8 mouse cellular contexts compared by ENCODE assay signal in genomic region chr12:77237950-77238530, GRCm38 (mm10). TPM values are rescaled to one million over a fixed set of nuclear protein-coding genes. Genes with fewer than 3 reads are reported as not detected.
DNase-seq lines count a peak whose midpoint lies in the region; ATAC-seq and TF ChIP-seq lines count a peak whose summit lies in the region.

Fut8 (plus strand) TSS chr12:77238125.

- peak within 1 kb of the TSS; percentile 96 for H3K4me2 ChIP-seq in heart, embryonic 11.5 days
- H3K4me2 ChIP-seq in kidney, embryonic 16.5 days (replicated peaks; ENCODE audit: low read depth, low read length): peak within 1 kb of the TSS; percentile 99
- H3K4me2 ChIP-seq in myocyte (ENCODE audit: low read depth): peak within 1 kb of the TSS; percentile 94

- DNase-seq in A20 (ENCODE audit: low read depth, low spot score): peak; percentile 93
- DNase-seq in liver, adult 2 months (ENCODE audit: extremely low read depth, low read depth, low spot score): peak; percentile 74
- DNase-seq in splenic B cell, adult 2 months (ENCODE audit: low read depth, low spot score): peak; percentile 79

- H3K36me3 ChIP-seq in heart, embryonic 11.5 days (ENCODE audit: control insufficient read depth, insufficient read depth, low read length): no peaks in the 10 kb centered on the region
- no peaks in the 10 kb centered on the region for H3K36me3 ChIP-seq in kidney, embryonic 16.5 days (ENCODE audit: insufficient read depth, low read length)
- H3K36me3 ChIP-seq in liver, adult 2 months (ENCODE audit: control insufficient read depth, insufficient read depth, low read length): no peaks in the 10 kb centered on the region
- no peaks in the 10 kb centered on the region for H3K36me3 ChIP-seq in myocyte (ENCODE audit: control insufficient read depth, insufficient read depth)
- no peaks in the 10 kb centered on the region for H3K36me3 ChIP-seq in splenic B cell, adult 2 months (ENCODE audit: control insufficient read depth, insufficient read depth, low read length, poor library complexity, severe bottlenecking)

- peak; percentile 86 for ATAC-seq in heart, embryonic 11.5 days (replicated peaks; ENCODE audit: insufficient number of reproducible peaks, low FRiP score, low TSS enrichment)
- ATAC-seq in kidney, embryonic 16.5 days (ENCODE audit: low FRiP score, low TSS enrichment): peak; percentile 90

- WGBS in heart, embryonic 11.5 days (ENCODE audit: insufficient replicate concordance): under 1% methylated on average over 46 of the region's 46 CpGs
- WGBS in kidney, embryonic 16.5 days: under 1% methylated on average over 45 of the region's 46 CpGs
- under 1% methylated on average over 46 of the region's 46 CpGs for WGBS in liver, adult 2 months

- peak within 1 kb of the TSS; percentile 88 for H3K9ac ChIP-seq in heart, embryonic 11.5 days (ENCODE audit: low read depth, low read length)
- H3K9ac ChIP-seq in kidney, embryonic 16.5 days (replicated peaks; ENCODE audit: low read length): peak within 1 kb of the TSS; percentile 91
- peak within 1 kb of the TSS; percentile 85 for H3K9ac ChIP-seq in liver, adult 2 months (ENCODE audit: low read depth, low read length)

- no peaks in the 10 kb centered on the region for H3K9me3 ChIP-seq in heart, embryonic 11.5 days (replicated peaks; ENCODE audit: control insufficient read depth, low read length)
- H3K9me3 ChIP-seq in kidney, embryonic 16.5 days (ENCODE audit: low read length): no peaks in the 10 kb centered on the region

- H3K27me3 ChIP-seq in heart, embryonic 11.5 days (ENCODE audit: control insufficient read depth, insufficient read depth, low read length): no peaks in the 10 kb centered on the region
- no peaks in the 10 kb centered on the region for H3K27me3 ChIP-seq in kidney, embryonic 16.5 days (ENCODE audit: insufficient read depth, low read length)
- no peaks in the 10 kb centered on the region for H3K27me3 ChIP-seq in liver, adult 2 months (ENCODE audit: control insufficient read depth, insufficient read depth, low read length)
- no peaks in the 10 kb centered on the region for H3K27me3 ChIP-seq in myocyte (ENCODE audit: control insufficient read depth, insufficient read depth, insufficient read length)
- no peaks in the 10 kb centered on the region for H3K27me3 ChIP-seq in splenic B cell, adult 2 months (ENCODE audit: control insufficient read depth, insufficient read depth, low read length, poor library complexity, severe bottlenecking)

- peak within 1 kb of the TSS; percentile 58 for H3ac ChIP-seq in myocyte (ENCODE audit: control insufficient read depth, insufficient read length)

- H3K4me1 ChIP-seq in bone marrow macrophage, adult 2 months (ENCODE audit: control insufficient read depth, insufficient read depth, low read length): no peaks in the 10 kb centered on the region
- no peaks in the 10 kb centered on the region for H3K4me1 ChIP-seq in embryonic fibroblast, embryonic 13.5 days (ENCODE audit: control insufficient read depth, insufficient read depth, low read length)
- H3K4me1 ChIP-seq in heart, embryonic 11.5 days (ENCODE audit: control insufficient read depth, insufficient read depth, low read length): no peaks in the 10 kb centered on the region
- H3K4me1 ChIP-seq in kidney, embryonic 16.5 days (ENCODE audit: insufficient read depth, low read length): peaks cover 8% of the 10 kb centered on the region; the same call in 1 of the 2 replicates
- H3K4me1 ChIP-seq in liver, adult 2 months (ENCODE audit: control insufficient read depth, insufficient read depth, low read length): 0 out of 2 replicates have a peak, but pooled peaks cover 3% of the 10 kb centered on the region

- no peak for TF ChIP-seq CTCF in bone marrow macrophage, adult 2 months (IDR thresholded peaks at IDR 0.05; ENCODE audit: low read depth, low read length)
- TF ChIP-seq CTCF in embryonic fibroblast, embryonic 13.5 days (IDR thresholded peaks at IDR 0.05; ENCODE audit: borderline replicate concordance, insufficient read depth, low read length): no peak
- TF ChIP-seq CTCF in liver, adult 2 months (IDR thresholded peaks at IDR 0.05; ENCODE audit: low read depth, low read length): no peak

- H3K27ac ChIP-seq in bone marrow macrophage, adult 2 months (ENCODE audit: insufficient read depth, low read depth, low read length): peak within 1 kb of the TSS; percentile 45
- peak within 1 kb of the TSS; percentile 75 for H3K27ac ChIP-seq in embryonic fibroblast, embryonic 13.5 days (ENCODE audit: insufficient read depth, low read length)
- peak within 1 kb of the TSS; percentile 85 for H3K27ac ChIP-seq in heart, embryonic 11.5 days (ENCODE audit: low read depth, low read length)
- peak within 1 kb of the TSS; percentile 92 for H3K27ac ChIP-seq in kidney, embryonic 16.5 days (ENCODE audit: low read length)
- peak within 1 kb of the TSS; percentile 57 for H3K27ac ChIP-seq in liver, adult 2 months (replicated peaks; ENCODE audit: insufficient read depth, low read depth, low read length)

- H3K79me2 ChIP-seq in liver, adult 2 months (ENCODE audit: control insufficient read depth, insufficient read depth, low read length): no peaks in the 10 kb centered on the region
- peaks cover 23% of the 10 kb centered on the region for H3K79me2 ChIP-seq in myocyte (ENCODE audit: control insufficient read depth, insufficient read depth)

- no peak for TF ChIP-seq POLR2A in bone marrow macrophage, adult 2 months (IDR thresholded peaks at IDR 0.05; ENCODE audit: borderline replicate concordance, low read depth, low read length)
- TF ChIP-seq POLR2A in embryonic fibroblast, embryonic 13.5 days (IDR thresholded peaks at IDR 0.05; ENCODE audit: low read depth, low read length): peak; percentile 70; the same call in 1 of the 2 replicates
- no peak for TF ChIP-seq POLR2A in liver, adult 2 months (IDR thresholded peaks at IDR 0.05; ENCODE audit: extremely low read depth, insufficient read depth, low read length)
- TF ChIP-seq POLR2A in myocyte (IDR thresholded peaks at IDR 0.05; ENCODE audit: insufficient read length, low read depth): peak; percentile 83

- H3K4me3 ChIP-seq in bone marrow macrophage, adult 2 months (ENCODE audit: insufficient read depth, low read length): peak within 1 kb of the TSS; percentile 87
- peak within 1 kb of the TSS; percentile 79 for H3K4me3 ChIP-seq in embryonic fibroblast, embryonic 13.5 days (ENCODE audit: insufficient read depth, low read length)
- peak within 1 kb of the TSS; percentile 86 for H3K4me3 ChIP-seq in heart, embryonic 11.5 days (ENCODE audit: low read depth, low read length)
- peak within 1 kb of the TSS; percentile 72 for H3K4me3 ChIP-seq in kidney, embryonic 16.5 days (ENCODE audit: low read length)
- H3K4me3 ChIP-seq in liver, adult 2 months (ENCODE audit: insufficient read depth, low read depth, low read length): peak within 1 kb of the TSS; percentile 97
- H3K4me3 ChIP-seq in myocyte: peak within 1 kb of the TSS; percentile 55

TF ChIP-seq in myocyte, 11 proteins besides CTCF, POLR2A, EP300 and RAD21:
- TF ChIP-seq MAX (IDR thresholded peaks at IDR 0.05; ENCODE audit: low read depth) (no peak), E2F4 (IDR thresholded peaks at IDR 0.05; ENCODE audit: insufficient read depth) (peak; percentile 29), TCF3 (IDR thresholded peaks at IDR 0.05; ENCODE audit: insufficient read length, low read depth) (no peak), POLR2AphosphoS2 (IDR thresholded peaks at IDR 0.05; ENCODE audit: insufficient read length, low read depth) (peak; percentile 79), MYOG (IDR thresholded peaks at IDR 0.05; ENCODE audit: control insufficient read depth in 1 of 3, insufficient read depth in 1 of 3, insufficient read length in 2 of 3, low read depth in 2 of 3) (no peak)
TF ChIP-seq in myocyte: peak in this region for 2.

RNA-seq across cellular contexts. Expression of gene Fut8, which starts in this region (rescaled TPM):
- polyA plus RNA-seq in bone marrow macrophage, adult 2 months (2012; ENCODE audit: insufficient read depth, insufficient read length, missing spikeins): 19.2 and 19.5 TPM in 2 replicates
- polyA plus RNA-seq in embryonic fibroblast, embryonic 13.5 days (2011; ENCODE audit: insufficient read length, low read depth, missing spikeins): 36.1 and 38.2 TPM in 2 replicates
- 17.1 and 18.6 TPM in 2 replicates for polyA plus RNA-seq in heart, embryonic 11.5 days (2014; fragmentation: Nextera tagmentation; extraction: Ambion mirVana)
- 24.3 and 25.4 TPM in 2 replicates for polyA plus RNA-seq in kidney, embryonic 16.5 days (2015; fragmentation: Nextera tagmentation; extraction: Ambion mirVana)
- 6.5 and 8.0 TPM in 2 replicates for total RNA-seq in liver, adult 2 months (2014; rRNA removed)
- 1.2 and 1.6 TPM in 2 replicates for polyA plus RNA-seq in liver, adult 2 months (2012; rRNA removed)
- polyA plus RNA-seq in myocyte (2012; fragmentation: generic; extraction: Trizol): 11.8 TPM

Comparison
In these comparisons a context has a peak if more than half of its experiments do, and no peak if none do; other contexts are left out.
1. Peak in every context shown above with its lines: DNase-seq, ATAC-seq, H3K4me3 ChIP-seq and H3K27ac ChIP-seq.
2. POLR2A ChIP-seq: peak in embryonic fibroblast, embryonic 13.5 days (single experiment) and myocyte (single experiment); none in bone marrow macrophage, adult 2 months (single experiment) and liver, adult 2 months (single experiment).